Mouse (Mus musculus) retina, embryonic 14.5 days (tissue): ENCODE measurements at regions not wholly inside any gene's neighbourhood (a gene's known extent, or its start where the extent isn't known, plus 50 kb on each side); places are given as distances from the start of the nearest gene placed in this dataset.

Experiments
- DNase-seq: peaks from one replicate; pipeline ENCODE4 v3.0.0-alpha.2; 2015; ENCODE audit warnings: low spot score

GRCm38 (mm10) chr13:39774554-39774953 is 586.7 kb downstream of the Ofcc1 start:
- no peak for DNase-seq

- DNase-seq = no peak
Measured at GRCm38 (mm10) chr13:39774111-39774510, 587.1 kb downstream of the Ofcc1 start.

- DNase-seq = peak; percentile 25
Measured at GRCm38 (mm10) chr13:39769228-39769627, 592.0 kb downstream of the Ofcc1 start.

- no peak for DNase-seq
Measured at GRCm38 (mm10) chr13:39766897-39767296, 594.4 kb downstream of the Ofcc1 start.
